Mouse (Mus musculus) megakaryocyte, adult 5-6 weeks (primary cell): ENCODE data around the gene H3f3a. TPM values are rescaled to one million over a fixed set of nuclear protein-coding genes. Genes with fewer than 3 reads are reported as not detected.

Source experiments
- ATAC-seq: 2 replicates; pipeline ENCODE4 v1.8.0; 2016; ENCODE audit warnings: mild to moderate bottlenecking, inconsistent platforms; ENCODE audit not compliant: poor library complexity, severe bottlenecking
- total RNA-seq, 2 experiments: library from RNA; stranded (forward) in 1 of 2; stranded (reverse) in 1 of 2; fragments of 153-499, 151-499 nt in 1 of 2; fragments of 221-1000, 200-1000 nt in 1 of 2; gene quantifications; 2 replicates each; pipeline versions ENCODE4 v1.2.3 to v1.2.4; 2015 to 2017

The H3f3a gene
- total RNA-seq, 2 experiments from 2014 or later = 3,338 to 3,921 TPM

DNA sequence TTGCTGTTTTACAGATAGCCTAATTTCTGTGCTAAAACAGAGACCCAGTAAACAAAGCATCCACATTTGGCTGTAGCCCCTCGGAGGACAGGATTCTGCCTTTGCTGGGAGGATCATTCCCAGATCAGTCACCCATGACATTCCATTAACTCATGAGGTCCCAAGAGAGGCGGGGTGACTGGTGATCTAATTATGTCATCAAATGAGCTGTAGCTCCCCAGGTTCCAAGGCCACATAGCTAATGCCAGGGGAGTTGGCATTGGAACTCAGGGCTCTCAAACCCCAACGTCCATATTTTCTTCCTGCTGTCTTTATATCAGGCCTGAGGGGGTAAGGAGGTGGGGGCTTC, 30.2 kb downstream of the H3f3a start:
- no peak for ATAC-seq

DNA sequence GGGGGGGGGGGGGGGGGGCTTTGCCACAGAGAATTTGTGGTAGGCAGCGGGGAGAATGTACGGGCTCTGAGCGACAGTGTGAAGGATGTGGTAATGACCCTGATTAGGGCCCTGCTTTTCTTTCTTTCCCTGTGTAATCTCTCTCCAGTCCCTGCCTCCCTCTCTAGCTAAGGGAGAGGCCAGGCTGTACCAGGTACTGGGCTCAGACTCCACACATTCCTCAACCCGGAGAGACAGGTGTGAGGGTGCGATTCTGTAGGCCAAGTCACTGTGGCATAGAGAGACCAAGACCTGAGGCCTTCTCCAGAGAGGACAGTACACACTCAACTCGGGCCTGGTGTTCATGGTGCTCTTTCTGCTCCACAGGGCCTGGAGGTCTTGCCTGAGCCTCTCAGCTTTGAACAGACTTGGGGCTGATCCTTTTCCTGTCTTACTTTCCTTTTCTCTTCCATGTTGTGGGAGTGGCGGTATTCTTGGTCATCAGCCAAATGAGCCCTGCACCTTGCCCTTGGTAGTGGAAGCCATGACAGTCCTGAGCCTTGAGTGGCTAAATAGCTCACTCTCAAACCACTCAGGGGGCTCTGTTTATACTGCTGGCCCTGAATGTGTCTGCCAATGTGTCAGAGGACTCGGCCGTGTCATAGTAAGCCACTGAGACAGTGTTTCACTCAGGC, 30.7 kb downstream of the H3f3a start:
- no peak for ATAC-seq

DNA sequence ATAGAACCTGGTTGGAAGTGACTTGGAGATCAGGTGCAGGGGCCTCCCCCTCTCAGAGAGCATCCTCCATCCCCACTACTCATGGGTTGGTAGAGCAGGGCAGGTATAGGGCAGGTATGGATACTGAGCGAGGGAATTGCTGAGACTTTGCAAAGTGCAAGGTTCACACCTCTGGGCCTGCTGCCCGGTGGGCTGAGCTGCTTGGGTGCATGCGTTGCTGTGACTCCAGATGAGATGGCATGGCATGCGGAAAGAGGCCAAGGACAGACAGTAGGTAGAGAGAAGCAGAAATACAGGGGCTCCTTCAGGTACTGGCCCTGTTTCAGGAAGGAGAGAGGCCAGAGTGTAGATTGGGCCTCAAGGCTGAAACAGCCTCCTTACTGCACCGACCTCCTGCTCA, 32.5 kb downstream of the H3f3a start:
- ATAC-seq = no peak

DNA sequence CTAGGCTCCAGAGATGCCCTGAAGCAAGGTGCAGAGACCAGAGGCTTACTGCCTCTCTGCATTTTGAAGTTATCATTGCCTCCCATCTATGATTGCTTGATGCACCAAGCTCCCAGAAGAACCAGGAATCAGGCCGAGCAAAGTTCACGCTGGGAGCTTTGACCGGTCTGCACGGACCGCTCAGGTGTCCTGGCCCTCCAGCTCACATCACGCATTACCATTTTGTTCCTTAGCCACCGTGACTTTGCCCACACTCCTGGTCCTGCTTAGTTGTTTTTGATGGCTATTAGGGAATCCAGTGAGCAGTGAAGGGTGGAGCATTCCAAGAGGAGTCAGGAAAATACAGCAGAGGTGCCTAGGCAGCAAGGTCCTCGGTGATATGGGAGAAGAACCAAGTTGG, 33.5 kb downstream of the H3f3a start:
- no peak for ATAC-seq

DNA sequence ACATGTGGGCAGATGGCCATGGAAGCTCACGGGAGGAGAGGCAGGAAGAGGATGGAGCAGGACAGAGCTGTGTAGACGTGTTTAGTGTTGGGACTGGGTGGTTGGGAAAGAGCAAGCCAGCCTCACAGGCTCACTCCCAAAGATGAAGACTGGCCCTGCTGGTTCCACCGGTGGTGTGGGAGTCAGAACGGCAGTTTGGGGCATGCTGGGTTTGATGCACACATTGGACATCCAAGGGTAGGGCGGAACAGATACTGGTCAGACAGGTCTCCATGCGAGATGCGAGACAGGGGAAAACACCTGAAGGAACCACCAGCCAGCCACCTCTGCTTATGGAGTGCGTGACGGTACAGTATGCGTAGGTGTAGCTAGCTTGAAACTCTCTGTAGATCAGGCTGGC, 34.8 kb downstream of the H3f3a start:
- ATAC-seq = no peak

DNA sequence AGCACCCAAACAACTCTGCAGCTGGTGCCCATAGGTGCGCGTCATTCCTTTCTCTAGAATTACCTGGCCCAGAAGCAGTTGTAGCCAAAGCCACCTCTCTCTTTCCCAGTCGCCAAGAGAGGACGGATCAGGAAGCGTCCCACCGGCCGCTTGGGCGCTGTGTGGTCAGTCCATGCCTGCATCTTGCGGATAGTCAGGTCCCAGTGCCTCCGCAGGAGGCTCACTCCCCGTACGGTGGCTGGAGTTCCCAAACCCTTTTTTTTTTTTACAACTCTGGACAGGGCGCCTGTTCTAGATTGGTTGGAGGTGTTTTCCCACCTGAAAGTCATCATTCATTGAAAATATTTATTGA, 35.4 kb downstream of the H3f3a start:
- ATAC-seq = peak; percentile 48

DNA sequence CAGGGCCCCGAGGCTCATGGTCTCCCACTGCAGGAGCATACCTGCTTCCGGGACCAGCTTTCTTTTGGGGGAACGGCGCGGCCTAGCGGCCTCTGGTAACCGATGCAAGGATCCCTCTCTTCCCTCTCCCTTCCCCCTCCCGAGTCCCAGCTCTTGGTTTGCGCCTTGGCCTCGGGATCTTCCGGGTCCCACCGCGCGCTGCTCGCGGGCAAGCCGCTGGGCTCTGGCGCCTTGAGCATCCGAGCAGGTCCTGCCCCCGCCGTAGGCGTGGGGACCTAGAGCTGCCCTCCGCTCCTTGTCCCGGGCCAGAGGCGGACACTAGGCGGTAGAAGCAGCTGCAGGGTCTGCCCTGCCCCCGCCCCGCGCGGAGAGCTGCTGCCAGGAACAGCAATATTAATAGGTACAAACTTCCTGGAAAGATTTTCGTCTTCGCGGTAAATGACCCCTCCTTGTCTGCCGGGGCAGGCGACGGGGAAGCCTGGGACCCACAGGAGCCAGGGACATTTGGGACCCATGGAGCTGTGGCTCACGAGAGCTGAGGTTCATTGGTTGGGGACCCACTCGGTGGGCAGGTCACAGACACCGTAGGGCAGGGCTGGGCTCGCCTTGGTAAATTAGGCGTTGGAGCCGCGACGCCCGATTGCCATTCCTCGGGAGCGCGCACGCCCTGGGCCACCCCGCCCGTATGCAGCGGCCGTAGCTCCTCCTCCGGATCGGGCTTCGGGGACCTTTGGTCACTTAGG, 35.9 kb downstream of the H3f3a start:
- ATAC-seq = peak; percentile 85

DNA sequence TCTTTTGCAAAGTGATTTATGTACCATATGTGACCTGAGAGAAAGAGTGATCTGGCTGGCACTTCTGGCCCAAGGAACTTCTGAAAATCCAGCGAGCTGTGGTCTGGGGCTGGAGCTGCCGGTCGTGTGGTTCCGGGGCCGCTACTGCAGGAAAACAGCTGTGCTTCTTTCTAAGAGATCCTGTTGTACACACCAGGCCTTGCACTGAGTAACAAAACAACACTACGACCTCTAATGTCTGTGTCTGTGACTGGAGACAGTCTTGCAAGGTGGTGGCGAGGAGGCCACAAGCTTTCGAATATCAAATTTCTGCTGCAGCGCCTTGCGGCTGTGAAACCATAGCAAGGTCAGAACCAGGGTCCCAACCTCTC, 36.5 kb downstream of the H3f3a start:
- peak; percentile 13 for ATAC-seq

DNA sequence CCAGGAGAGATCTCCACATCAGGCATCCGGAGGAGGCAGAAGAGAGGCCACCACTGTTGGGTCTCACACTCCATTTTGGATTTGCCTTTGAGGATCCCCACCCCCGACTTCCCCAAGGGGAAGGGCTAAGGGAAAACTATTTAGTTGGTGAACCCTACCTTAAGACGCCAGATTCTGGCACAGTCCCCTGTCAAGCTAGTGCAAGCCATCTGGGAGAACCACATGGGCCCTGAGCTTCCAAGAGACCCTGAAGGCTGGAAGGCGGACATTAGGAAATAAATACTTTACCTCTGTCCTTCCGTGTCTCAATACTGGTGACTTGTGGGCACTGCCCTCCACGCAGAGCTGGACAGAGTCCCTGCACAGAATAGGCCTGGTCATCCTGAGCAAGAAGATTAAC, 37.2 kb downstream of the H3f3a start:
- no peak for ATAC-seq

DNA sequence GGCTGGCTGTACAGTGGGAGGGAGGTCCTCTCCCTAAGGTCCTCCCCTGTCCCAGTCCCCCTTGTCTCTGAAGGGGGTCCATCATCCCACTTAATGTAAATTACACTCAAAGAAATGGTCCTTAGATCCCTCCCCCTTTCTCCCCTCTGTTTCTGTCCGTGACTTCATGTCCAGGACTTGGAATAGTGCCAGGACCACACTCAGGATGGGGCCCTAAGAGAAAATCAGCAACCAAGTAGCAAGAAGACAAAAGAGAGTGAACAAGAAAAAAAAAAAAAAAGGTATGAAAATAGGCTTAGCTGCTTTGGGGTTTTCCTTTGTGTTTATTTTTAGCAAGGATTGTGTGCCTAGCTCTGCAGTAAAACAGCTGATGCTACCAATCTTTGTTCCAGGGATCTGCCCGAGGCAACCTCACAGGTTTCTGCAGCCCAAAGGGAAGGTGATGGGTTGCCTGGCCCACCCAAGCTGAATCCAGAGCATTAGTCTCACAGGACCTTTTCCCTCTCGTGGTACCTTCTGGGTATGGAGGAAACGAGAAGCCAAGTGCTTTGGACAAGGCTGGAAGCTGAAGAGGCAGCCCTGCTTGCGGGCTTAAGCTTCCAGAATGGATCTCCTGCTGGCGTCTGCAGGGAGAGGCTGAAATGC, 37.8 kb downstream of the H3f3a start:
- no peak for ATAC-seq

DNA sequence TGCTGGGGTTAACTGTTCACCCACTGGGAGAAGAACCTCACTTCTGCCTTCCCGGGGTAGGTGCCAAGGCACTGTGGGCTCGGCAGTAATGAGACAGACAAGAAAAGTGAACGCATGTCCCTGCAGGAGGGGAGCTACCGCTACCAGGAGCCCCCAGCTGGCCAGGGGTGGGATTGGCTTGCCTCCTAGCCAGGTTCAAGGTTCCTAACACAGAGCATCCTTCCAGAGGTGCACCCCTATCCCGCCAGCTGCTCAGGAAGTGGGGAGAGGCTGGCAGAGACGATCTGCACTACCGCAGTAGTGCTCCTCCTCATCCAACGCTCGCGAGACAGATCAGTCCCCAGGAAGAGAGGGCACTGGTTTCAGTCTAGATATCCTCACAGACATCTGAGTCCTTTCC, 38.4 kb downstream of the H3f3a start:
- no peak for ATAC-seq

DNA sequence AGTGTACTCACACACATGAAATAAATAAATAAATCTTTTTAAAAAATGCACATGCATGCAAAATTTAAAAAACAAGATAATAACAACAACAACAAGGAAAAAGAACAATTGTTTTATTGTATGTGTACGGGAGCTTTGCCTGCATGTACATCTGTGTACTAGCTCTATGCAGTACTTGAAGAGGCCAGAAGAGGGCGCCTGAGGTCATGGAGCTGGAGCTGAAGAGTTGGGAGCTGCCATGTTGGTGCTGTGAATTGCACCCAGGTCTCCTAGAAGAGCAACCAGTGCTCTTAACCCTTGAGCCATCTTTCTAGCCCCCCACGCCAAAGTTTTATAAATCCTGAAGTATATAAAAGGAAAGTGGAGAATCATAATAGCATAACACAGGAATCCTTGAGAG, 39.1 kb downstream of the H3f3a start:
- no peak for ATAC-seq

DNA sequence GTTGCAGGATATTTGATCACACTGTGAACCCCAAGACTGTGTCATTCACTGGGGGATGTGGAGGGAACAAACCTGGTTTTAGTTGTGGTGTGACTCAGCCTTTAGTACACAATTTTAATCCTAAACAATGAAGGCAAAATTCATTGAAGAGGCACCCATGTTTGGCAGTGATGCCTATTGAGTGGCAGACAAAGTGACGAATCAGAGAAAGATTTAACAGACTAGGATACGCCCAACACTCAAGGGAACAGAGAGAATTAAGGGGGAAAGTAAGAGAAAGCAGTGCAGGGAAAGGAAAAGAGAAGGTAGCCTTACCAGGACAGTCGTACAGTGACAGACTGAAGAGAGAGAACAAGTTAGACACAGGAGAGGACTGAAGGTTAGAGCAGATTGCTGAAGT, 41.5 kb downstream of the H3f3a start:
- ATAC-seq = no peak

DNA sequence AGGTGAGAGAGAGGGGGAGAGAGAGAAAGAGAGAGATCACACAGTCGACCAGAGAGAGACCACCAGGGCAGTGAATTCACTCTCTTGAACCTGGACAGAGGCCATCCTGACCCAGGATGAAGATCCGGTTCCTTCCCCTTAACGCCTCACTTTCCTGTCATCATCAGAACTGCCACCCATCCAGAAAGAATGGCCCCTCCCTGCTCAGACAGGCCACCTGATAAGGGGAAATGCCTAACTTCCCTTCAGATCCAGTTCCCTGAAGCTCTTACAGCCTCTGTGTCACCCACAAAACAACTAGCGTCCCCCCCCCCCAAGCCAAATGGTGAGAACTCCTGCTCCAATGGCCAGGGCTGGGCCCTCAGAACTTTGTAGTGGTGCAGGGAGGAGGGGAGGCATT, 42.0 kb downstream of the H3f3a start:
- ATAC-seq = peak; percentile 61

DNA sequence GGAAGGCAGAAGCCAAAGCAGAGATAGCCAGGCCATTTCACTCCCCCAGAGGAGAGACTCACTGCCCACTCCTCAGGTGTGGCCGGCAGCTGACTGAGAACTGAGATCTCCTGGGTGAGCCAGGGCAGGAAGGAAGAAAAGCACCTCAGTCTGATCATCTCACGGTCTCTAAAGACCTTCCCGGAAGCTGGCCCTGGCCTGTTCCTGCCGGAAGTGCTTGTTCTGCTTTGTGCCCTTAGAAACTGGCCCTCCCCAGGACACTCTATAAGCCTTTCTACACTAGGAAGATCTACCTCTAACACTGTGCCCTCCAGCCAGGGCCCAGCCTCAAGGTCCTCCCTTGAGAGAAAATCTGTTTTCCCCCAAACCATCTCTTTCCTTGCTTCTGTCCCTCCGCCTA, 42.4 kb downstream of the H3f3a start:
- peak; percentile 21 for ATAC-seq

DNA sequence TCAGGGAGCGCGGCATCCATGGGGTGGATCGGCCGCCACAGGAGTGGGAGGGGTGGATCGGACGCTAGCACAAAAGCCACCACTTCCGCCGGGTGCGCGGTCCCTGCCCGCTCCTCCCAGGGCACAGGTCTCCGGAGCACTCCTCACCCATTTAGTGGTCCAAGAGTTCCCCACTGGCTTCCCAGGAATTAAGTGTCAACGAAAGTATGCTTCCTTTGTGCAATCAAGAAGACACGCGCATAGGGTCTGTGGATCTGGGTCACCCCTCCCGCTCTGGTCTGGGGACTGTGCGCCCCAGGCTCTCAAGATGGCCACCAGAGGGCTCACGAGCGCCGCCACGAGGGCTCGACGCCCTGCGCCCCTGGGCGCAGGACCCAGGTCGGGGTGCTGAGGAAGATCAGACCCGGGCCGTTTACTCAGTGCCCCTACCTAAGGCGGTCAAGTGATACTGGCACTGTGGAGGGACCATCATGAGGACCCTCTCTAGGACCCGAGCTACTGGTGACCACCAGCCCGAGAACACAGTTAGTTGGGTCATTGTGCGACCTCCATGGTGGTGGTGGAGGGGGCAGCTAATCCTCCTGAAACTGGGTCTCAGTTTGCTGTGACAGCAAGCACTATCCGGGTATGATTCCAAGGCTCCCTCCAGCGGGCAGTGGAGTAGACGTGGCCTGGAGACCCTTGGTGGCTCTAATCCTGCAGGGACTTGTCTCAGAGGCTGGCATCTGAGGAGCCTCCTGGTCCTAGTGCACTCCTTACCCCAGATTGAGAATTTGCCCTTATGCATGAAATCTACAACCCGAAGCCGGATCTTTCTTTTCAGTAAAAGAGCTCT, 45.2 kb downstream of the H3f3a start:
- ATAC-seq = peak; percentile 64

DNA sequence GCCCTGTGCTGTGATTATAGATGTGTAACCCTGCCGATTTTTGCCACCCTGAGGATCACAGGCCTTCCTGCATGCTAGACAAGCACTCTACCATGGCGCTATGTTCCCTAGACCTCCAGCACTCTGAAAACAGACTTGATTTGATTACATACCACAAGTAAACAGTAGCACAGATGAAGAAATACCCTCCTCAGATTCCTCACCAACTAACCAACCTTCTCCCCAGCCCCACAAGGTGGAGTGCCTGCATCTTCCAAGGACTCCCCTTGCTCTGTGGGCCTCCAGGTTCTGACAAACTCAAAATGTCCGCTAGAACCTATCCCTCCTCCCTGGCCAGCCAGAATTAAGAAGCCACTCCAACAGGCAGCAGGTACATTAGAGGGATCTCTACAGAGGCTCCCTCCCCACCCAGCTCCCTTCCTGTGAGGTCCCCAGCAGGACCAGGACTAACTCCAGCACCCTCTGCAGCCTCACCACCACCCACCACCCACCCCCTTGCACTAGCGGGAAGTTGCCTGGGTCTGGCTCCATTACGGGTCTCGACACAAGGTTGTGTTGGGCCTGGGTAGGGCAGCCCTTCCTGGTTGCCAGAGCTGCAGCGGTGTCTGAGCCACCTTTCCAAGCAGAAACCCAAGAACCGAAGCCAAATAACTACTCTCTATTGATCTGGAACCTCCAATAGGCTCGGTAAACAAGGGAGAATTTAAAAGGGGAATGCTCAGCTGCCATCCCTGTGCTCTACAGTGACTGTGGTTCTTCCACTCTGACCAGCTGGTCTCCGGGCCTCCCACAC, 46.0 kb downstream of the H3f3a start:
- ATAC-seq = no peak

DNA sequence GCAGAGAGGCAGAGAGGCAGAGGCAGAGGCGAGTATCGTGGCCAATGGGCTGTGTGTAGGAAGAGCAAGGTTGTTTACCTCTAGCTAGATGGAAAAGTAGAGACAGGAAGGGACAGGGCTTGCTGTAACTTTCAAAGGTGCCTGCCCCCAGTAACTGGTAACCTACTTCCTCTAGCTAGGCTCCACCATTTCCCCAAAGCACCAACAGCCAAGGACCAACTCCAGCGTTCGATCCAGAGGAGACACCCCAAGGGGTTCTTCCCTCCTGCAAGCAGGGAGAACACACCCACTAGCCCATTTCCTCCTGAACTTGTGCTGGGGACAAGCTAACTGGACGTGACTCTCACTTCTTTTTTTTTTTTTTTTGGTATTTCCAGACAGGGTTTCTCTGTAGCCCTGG, 47.2 kb downstream of the H3f3a start:
- ATAC-seq = peak; percentile 33

DNA sequence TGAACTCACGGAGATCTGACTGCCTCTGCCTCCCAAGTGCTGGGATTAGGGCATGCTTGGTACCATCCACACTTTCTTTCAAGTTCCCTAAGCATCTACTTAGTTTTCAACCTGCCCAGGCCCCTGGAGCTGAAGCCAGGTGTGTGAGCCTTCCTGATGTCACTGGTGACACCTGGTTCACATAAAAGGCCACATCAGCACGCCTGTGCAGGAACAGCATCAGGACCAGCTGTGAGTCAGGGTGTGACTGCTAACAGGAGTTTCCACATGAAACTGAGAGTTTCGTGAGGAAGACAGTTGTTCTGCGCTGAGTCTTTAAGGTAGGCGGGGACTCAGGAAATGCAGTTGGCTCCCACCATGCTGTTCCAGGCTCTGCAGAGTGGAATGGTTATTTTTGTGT, 48.4 kb downstream of the H3f3a start:
- ATAC-seq = no peak

DNA sequence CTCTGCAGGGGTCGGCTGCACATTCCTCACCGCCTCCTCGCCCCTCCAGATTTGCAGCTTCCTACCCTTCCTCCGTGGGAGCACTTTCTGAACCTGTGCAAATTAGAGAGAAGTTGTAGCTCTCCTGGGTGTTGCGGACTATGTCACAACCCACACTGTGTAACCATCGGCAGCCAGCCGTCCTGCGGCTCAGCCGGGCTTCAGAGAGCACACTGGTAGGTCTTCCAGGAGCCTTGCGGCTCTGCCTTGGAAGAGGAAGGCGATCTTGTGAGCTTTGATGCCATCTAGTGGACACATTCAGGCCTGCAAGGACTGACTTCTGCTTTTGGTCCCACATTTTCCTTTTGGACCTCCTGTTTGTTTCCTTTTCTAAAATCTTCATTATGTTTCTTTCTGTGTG, 49.9 kb downstream of the H3f3a start:
- peak; percentile 58 for ATAC-seq

DNA sequence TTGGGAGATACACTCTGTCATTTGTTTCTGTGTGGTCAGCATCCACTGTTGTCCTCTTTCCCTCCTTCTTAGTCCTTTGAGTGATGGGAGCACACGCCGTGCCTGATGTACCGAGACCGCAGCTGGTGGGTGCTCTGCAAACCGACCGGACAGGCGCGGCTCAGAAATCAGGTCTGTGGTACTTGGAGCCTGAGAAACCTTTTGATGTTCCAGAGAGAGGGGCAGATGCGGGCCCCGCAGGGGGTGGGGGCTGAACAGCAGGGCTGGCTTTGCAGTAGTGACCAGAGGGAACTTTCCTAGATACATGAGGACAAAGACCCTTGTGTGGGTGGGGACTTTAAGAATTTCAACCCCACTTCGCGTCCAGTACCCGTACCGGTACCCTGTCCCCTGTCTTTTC, 50.4 kb downstream of the H3f3a start:
- ATAC-seq = no peak
